Mouse (Mus musculus): ENCODE measurements around the gene Gm28635.
"Not testable (repeated sequence)": the region's sequence is repeated elsewhere in the genome, so short reads cannot be mapped to it uniquely, and the experiment has no call there.

The Gm28635 gene

DNA sequence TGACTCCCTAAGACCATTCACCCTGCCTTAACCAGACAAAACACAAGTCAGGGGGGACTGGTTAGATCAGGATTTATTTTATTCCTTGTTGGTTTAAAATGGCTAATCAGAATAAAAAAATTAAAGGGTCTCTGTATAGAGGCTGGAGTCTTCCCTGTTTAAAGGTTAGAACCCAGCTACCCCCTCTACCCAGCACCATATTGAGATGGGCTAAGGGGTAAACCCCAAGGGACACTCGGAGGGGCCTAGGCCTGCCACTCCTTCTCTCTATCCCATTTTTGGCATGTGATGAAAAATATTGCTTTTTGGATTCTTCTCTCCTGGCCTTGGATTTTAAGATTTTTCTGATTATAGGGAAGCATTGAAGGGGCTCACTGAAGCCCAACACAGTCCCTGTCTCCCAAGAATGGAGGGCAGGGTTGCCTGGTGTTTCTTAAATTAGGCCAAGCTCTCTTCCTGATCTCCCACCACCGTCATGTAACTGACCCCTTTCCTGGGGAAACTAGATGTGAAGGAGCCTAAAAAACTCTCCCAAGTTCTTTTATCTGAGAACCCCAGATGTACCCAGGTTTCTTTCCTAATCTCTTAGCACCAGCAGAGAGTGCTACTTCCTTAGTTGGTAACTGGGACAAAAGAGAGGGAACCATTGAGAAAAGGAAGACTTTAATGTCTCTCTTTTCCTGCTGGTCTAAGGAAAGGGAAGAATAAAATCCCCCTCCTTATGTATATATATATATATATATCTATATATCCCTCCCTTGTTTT lies 10.4 kb upstream of the Gm28635 start:
- no peak for DNase-seq (ENCODE audit: low spot score in 2 of 2)

DNA sequence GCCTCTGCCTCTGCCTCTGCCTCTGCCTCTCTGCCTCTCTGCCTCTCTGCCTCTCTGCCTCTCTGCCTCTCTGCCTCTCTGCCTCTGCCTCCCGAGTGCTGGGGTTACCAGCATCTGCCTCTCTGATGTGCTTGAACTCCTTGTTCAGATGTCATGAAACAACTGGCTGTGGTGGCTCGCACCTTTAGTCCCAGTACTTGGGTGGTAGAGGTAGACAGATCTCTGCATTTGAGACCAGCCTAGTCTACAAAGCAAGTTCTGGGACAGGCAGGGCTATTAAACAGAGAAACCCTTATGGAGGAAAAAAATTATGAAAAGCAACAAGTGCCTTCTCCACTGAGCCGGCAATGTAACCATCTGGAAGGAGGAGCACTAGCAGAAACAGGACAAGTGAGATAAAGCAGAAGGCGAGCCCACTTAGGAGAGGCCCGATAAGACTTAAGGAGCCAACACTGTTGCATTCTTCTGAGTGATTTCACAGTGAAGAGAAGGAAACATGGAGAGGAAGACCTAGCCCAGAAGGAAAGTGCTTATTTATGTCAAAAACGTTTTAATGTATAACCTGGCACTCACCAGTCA lies 4.9 kb upstream of the Gm28635 start:
- no peak for DNase-seq (ENCODE audit: low spot score in 2 of 2)

DNA sequence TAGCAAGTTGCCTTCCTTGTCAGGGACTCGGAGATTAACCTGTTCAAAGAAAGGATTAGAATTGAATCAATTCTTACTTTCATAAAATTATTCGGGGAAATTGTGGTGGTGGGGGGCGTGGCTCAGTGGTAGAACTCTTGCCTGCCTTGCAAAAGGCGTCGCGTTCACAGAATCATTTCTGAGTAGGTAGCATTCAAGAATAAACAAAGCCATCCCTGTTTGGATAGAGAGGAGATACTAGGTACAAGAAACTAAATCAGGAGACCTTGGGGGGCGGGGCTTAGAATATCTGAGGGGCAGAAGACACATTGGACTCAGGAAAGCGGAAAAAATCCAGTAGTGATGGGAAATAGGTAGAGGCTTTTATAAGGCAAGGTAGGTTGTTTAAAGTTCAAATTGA lies 1.2 kb upstream of the Gm28635 start, which contains the start of gene Tmx2:
TSS of gene Tmx2 (minus strand) at position 125 of the 400 bp plus-strand sequence.
- DNase-seq (ENCODE audit: low spot score in 2 of 2) = no peak

DNA sequence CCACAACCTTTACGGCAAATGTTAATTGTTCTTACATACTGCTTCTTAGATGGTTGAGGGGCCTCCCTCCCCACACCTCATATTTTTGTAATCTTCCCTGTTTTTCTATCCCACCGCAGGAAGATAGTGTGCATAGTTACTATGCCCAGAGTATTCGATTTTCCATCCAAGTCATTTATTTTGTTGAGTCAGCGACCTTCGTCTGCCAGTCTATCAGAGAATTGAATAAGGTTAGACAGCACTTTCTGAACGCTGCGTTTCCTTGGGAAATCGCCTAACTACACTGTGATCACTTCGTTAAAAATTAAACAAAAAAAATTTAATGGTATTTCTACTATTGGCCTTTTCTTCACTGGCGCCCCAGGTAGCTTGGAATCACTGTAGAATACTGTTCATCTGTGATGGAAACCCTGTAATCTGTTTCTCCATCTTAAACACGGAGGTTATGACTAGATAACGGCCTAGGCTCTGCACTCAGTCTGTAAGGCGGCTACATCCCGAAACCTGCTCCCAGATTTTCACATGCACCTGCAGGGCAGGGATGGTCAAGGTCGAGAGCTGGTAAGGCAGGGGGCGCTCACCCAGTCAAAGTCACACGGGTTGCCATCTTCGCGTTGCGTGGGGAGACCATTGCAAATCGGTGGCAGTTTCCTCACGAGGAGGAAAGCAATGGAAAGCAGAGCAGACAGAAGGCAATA lies 422 bp downstream of the Gm28635 start:
- no peak for DNase-seq (ENCODE audit: low spot score in 2 of 2)

DNA sequence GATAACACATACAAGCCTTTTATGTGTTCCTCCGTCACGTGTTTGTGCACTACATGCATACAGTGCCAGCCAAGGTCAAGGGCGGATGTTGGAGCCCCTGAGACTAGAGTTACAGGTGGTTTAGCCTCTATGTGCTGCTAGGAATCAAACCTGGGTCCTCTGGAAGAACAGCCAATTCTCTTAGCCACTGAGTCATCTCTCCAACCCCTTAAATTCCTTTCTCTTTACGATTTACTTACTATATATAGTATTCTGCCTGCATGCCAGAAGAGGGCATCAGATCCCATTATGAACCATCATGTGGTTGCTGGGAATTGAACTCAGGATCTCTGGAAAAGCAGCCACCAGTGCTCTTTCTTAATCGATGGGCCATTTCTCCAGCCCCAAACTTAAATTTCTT lies 6.3 kb downstream of the Gm28635 start:
- DNase-seq (ENCODE audit: low spot score in 2 of 2) = not testable (repeated sequence)

DNA sequence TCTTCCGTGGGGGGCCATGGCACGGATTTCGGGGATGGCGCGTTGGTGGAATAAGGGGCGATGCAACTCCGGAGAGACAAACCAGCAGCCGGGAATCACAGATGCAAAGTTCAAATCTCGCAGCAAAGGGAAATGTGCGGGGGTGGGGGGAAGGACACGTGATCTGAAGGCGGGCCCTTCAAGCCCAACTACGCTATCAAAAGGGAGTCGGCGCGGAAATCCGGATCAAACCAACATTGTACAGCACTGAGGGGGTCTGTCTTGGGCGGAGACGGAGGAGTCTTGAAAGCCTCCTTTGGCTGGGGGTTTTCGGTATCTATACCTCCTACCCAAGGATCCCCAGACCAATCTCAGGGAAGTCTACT lies 7.3 kb downstream of the Gm28635 start, which contains the start of gene Selenoh:
TSS of gene Selenoh (minus strand) at position 202 of the 365 bp plus-strand sequence.
- peak; percentile 86 for DNase-seq (ENCODE audit: low spot score in 2 of 2)

DNA sequence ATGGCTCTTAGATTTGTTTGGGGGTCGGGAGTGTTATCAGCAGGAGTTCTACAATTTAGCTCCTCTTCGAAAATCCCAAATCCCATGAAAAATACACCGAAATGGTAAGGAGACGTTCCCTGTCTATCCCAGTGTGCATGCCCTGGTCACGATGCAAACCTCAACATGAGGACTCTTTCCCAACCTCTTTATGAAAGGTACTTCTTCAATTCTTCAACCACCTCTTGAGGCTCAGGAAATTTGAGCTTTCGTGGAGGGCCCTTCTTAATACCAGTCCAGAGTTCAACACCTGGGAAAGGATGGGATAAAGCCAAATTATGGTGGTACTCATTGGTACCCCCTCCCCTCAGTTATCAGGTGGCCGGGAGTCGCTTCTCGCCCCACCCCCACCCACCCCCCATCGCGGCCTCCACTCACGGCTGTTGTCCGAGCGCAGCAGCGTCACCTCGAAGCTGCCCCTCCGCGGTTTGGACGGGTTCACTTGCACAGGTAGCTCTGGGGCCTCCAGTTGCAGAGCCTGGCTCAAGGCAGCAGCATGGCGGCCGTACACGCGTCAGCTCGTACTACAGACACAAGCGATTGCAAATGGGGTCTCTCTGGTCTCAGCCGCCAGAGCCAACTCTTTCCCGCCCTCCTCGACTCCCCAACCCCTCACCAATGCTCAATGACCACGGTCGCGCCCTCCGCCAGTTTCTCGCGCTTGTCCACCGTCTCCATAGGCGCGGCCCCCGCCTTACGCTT lies 7.8 kb downstream of the Gm28635 start:
- no peak for DNase-seq (ENCODE audit: low spot score in 2 of 2)

DNA sequence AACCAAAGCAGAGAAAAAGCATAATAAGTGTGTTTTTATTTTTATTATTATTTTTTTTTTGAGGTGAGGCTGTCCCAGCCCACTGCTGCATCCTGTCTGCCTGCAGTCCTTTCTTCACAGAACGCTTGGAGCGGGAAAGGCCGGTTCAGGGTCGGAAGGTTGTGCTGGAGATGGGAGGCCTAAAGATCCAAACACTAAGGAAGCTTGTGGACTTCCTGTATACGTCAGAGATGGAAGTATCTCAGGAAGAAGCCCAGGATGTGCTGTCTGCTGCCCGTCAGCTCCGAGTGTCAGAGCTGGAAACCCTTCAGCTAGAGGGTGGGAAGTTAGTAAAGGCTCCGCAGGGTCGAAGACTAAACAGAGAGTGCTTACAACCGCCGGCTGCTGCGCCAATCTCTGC lies 11.8 kb downstream of the Gm28635 start:
- no peak for DNase-seq (ENCODE audit: low spot score in 2 of 2)

DNA sequence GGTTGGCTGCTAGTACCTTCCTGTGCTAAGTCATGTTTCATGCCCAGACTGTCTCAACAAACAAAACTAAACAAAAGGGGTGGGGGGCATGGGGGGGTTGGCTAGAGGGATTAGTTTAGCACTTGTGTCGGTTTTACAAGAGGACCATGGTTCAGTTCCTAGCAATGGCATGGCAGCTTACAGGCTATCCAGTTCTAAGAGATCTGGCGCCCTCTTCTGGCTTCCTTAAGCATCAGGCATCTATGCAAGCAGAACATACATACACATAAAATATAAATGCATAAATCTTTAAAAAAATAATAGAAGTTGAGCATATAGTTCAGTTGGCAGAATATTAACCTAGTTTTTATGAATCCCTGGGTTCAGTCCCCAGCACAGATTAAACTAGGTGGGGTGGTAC lies 15.0 kb downstream of the Gm28635 start:
- DNase-seq (ENCODE audit: low spot score in 2 of 2) = peak in 1 of 2 experiments; percentile 67

DNA sequence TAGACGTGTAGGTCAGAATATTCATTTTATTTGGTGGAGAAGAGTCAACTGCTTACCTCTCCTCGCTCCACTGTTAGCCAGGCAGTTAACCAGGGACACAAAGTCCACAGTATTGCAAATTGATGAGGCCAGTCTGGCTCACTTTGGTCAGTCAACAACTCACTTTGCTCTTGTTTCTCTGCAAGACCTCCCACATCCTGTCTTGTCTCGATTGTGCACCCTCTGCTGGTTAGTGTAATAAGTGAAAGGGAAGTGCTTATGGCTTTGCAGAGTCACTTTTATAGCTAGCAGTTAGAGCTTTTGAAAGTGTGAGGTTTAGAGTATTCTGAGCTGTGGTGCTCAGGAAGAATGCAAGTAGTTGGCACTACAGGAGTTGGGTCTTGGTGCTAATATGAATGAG lies 17.6 kb downstream of the Gm28635 start:
- DNase-seq (ENCODE audit: low spot score in 2 of 2) = peak; percentile 35 to 61

DNA sequence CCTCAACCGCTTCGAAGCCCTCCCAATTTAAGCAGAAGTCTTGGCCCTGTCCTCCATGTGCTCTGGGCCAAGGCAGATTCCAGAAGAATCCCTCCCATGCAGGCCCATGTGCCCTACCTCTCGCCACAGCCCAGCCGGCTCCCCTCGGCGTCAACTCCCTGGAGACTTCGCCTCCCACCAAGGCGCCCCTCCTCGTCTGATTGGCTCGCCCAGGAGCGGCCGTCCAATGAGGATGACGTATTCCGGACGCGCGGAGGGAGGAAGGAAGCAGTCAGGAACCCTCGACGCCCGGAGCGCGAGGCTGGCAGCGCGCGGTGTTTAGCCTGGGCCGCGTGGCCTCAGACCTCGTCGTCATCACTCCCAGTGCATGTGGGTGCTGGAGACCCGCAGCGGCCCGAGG lies 19.0 kb downstream of the Gm28635 start, which contains the start of gene Btbd18:
TSS of gene Btbd18 (plus strand) at position 274 of the 400 bp plus-strand sequence.
- DNase-seq (ENCODE audit: low spot score in 2 of 2) = no peak

DNA sequence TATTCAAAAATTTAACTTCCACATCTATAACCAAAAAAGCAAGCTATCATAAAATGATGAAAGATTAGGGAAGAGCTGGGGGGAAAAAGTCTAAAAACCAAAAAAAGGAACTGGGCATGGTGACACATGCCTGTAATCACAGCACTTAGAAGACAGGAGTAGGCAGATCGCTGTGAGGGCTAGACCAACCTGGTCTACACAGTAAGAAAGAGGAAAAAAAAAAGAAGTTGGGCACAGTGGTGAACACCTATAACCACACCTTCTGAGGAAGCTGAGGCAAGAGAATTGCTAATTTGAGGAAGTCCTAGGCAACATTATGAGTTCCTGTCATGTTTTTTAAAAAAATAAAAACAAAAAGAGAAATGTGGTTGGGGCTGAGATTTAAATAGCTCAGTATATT lies 22.0 kb downstream of the Gm28635 start:
- no peak for DNase-seq (ENCODE audit: low spot score in 2 of 2)

DNA sequence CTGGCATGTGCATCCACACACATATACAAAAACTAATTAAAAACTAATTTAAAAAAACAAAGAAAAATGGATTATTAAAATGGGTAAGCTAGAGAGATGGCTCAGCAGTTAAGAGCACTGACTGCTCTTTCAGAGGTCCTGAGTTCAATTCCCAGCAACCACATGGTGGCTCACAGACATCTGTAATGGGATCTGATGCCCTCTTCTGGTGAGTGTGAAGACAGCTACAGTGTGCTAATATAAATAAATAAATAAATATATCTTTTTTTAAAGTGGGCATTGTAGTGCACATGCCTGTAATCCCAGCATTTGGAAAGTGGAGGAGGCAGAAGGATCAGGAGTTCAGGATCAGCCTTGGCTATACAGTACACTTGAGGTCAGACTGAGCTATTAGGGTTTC lies 24.5 kb downstream of the Gm28635 start:
- no peak for DNase-seq (ENCODE audit: low spot score in 2 of 2)

DNA sequence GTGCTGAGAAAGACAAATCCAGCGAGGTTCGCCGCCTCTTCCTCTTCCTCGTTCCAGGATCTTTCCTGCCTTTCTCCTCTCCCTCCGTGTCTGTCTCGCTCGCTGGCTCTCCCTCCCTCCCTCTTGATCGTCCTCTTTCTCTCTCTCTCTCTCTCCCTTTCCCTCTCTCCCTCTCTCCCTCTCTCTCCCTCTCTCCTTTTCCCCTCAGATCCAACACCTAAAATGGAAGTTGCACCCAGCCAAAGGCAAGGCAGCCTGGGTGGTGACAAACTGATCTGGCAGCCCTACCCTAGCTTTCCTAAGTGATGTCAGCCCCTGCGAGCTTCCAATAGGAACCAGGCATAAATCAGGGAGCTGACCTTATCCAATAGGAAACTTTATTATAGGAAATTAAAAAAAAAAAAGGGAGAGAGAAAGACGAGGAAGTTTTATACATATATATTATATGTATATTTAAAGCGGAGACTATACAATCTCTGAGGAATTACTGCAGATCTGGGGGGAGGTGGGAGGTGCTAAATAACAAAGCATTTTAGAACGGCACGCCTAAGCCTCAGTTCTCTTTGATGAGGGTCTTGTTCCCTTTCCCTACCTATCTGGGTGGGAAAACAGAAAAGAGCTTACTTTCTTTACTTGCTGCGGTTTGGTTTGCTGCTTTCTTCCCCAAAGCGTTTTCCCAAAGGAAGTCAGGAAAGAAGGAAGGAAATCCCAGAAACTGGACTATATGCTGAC lies 27.2 kb downstream of the Gm28635 start, which contains the start of gene Ctnnd1:
TSS of gene Ctnnd1 (minus strand) at position 302 of the 732 bp plus-strand sequence.
- DNase-seq (ENCODE audit: low spot score in 2 of 2) = no peak

DNA sequence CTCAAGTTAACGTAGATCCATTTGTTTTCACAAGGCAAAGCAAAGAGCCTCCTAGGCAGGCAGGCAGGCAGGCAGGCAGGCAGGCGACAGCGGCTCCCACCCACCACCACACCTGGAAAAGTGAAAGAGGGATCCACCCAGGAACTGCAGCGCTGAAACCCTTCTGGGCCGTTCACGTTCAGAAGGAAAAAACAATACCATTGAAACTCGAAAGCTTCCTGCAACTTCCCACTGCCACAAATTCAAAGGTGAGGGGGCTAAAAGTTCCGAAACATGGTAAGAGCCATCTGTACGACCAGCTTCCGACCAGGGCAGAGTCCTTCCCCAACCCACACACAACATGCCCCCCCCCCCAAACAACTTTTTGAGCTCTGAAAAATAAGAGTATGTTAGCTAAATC lies 28.2 kb downstream of the Gm28635 start:
- no peak for DNase-seq (ENCODE audit: low spot score in 2 of 2)

DNA sequence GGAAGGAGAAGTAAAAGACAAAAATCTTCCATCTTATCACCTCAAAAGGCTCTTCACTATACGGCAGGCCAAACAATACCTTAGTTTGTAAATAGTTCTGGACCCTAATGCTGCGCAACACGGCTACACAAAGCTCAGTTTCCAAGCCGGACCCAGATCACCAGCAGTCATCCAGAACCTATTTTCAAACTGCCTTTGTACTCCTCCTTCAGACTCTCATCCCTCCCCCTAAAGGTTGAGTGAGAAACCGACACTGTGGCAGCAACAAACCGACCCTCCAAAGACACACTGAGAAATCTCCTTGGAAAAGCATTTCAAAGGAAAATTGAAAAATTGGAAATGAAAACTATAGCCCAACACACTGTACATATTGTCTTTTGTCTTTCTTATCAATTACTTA lies 29.5 kb downstream of the Gm28635 start:
- DNase-seq (ENCODE audit: low spot score in 2 of 2) = no peak

DNA sequence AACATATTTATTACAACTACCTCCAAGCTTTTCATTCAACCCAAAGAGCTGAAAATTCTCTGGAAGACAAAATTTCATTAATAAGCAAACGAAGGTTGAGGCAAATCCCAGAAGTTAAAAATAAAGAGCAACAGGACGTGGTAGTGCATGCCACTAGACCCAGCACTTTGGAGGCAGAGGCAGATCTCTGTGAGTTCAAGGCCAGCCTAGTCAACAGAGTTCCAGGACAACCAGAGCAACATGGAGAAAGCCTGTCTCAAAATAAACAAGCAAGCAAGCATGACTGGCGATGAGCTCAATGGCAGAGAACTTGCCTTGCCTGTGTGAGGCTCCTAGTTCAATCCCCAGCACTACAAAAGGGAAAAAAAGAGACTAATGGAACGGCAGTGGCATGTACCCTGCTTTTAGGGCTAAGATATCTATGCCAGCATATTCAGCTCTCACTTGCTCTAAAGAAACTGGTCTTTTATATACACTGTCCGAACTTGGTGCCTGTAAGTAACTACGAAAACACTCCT lies 30.7 kb downstream of the Gm28635 start:
- DNase-seq (ENCODE audit: low spot score in 2 of 2) = no peak

DNA sequence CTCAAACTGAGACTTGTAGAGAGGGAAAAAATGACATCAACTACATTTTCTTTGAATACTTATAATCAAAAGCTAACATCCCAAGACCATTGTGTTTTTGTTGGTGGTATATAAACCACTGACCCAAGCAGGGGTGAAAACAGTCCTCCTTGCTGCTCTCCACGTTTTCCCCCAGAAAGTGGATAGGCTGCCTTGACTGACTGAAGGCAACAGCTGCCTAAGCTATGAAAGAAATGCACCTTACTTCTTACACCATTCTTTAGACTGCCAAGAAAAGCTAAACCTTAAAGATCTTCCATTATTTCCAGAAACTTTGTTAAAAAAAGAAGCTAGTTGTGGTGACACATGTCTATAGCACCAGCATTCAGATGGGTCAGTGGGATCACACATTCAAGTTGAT lies 31.7 kb downstream of the Gm28635 start:
- DNase-seq (ENCODE audit: low spot score in 2 of 2) = no peak

DNA sequence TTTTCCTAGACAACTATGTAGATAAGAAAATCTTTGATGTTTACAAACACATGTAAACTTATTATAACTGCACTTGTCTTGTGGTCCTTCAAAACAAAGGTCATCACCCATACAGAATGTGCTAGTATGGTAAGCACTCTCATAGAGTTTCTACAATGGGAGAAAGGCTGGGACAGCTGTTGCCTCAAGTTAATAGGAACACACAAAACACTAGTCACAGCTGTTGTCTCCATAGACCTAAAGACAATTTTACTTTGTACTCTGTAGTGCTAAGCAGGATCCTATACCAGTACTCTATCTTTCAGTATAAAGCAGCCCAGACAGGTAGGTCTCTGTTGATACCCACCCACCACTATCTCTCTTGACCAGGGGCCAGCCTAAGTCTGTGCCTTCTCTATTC lies 37.0 kb downstream of the Gm28635 start:
- DNase-seq (ENCODE audit: low spot score in 2 of 2) = no peak

DNA sequence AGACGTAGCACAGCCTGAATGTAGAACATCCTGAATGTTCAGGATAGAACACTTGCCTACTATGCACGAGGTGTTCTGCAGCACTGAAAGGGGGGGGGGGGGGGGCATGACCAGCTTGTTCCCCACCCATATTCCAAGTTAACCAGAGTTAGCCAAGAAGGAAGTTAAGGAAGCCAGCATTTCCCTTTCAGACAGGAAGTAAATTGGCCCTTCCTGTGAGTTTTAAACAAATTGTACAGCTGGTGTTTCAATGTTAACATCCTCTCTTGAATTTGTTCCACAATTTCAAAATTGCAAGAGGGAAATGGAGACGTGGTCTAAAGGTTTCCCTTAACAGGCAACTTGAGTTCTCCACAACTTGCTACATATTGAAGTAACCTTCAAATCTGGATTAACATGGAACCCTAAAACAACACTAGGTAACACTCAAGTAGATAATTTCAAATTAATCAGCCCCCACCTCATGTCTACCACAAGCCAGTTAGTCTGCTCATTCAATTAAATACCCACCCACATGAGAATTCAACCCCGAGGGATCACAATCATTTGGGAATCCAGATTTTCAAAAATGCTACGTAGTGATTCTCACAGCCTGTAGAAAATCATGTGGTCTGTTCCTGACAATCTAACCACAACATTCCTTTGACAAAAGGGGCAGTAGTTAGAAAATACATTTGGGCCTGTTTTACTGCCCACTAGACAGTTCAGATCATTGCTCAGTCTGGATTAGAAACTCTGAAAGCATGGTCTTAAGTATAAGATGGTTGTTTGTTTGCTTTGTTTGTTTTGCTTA lies 39.2 kb downstream of the Gm28635 start:
- DNase-seq (ENCODE audit: low spot score in 2 of 2) = no peak
